Mouse (Mus musculus) lung, adult 2 months (tissue): Measurements from ENCODE around the gene Grhpr.

Experiments used
- CTCF ChIP-seq: fragments of 200-500 bp; IDR thresholded peaks from 2 replicates; pipeline ENCODE4 v1.5.1; 2011; ENCODE audit warnings: mild to moderate bottlenecking, low read length, control low read depth; ENCODE audit not compliant: insufficient read depth
- POLR2A ChIP-seq: fragments of 200-500 bp; IDR thresholded peaks from 2 replicates; pipeline ENCODE4 v1.6.1; 2011; ENCODE audit warnings: low read depth, mild to moderate bottlenecking, control low read depth, low read length, borderline replicate concordance; ENCODE audit errors: extremely low read depth

DNA sequence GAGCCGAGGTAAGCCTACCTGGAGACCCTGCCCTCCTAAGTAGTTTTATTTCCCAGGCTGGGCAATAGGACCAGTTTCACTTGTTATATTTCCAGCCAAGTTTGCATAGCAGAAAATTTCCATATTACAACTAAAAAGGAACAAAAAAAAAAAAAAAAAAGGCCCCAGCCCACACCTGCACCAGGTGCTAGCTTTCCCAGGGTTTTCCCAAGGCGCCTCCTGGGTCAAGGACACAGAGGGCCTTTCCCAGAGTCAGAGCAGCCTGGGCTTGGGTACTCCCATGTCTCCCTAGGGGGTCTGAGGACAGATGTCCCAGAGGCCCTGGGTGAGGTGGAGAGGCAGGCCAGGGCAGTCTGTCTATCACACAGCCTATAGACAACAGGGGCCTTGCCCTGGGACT lies 16.0 kb upstream of the Grhpr start:
- TF ChIP-seq CTCF (no peak), POLR2A (no peak)
